Mouse (Mus musculus): Measurements from ENCODE around the gene Slc24a3. TPM values are rescaled to one million over a fixed set of nuclear protein-coding genes. Genes with fewer than 3 reads are reported as not detected.

Gene Slc24a3
- polyA plus RNA-seq, 1 experiment from 2014 or later: 2.3 TPM

GRCm38 (mm10) chr2:145405746-145406145 is 238.2 kb downstream of the Slc24a3 start:
- H3K9ac ChIP-seq: no peak overlapping the region
- no peak for ATAC-seq (ENCODE audit: insufficient number of reproducible peaks, insufficient read depth, low FRiP score, low TSS enrichment, low read depth)
- H3K27ac ChIP-seq: no peak overlapping the region
- no peaks in the 10 kb centered on the region for H3K9me3 ChIP-seq
- H3K36me3 ChIP-seq: no peaks in the 10 kb centered on the region
- H3K4me1 ChIP-seq: 0 out of 2 replicates have a peak, but pooled peaks cover 6% of the 10 kb centered on the region
- H3K4me2 ChIP-seq: no peak overlapping the region
- no peaks in the 10 kb centered on the region for H3K27me3 ChIP-seq
- whole genome bisulfite sequencing: 33% methylated on average over 4 of the region's 4 CpGs
- no peak overlapping the region for H3K4me3 ChIP-seq

GRCm38 (mm10) chr2:145417738-145418137 is 250.2 kb downstream of the Slc24a3 start:
- no peak overlapping the region for H3K4me2 ChIP-seq

DNA sequence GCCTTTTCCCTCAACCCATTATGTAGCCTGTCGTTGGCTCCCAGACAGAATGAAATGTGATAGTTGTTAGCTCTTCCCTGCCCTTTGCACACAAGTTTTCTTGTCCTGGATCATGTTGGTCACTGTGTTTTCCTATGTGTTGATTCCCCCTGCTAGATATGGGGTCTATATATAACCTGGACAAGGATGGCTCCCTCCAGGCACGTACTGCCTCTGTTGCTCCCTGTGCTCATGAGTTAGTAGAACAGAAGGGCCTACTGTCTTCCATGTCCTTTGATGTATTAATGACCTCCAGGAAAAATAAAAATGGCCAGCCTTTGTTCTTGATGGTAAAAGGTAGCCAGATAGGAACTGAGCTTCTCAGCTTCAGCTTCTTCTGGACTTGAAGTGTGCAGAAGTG is 251.5 kb downstream of the Slc24a3 start:
- Histone ChIP-seq H3K27me3 (no peaks in the 10 kb centered on the region), H3K4me3 (no peak overlapping the region), H3K9me3 (no peaks in the 10 kb centered on the region), H3K9ac (no peak overlapping the region), H3K4me2 (no peak overlapping the region), H3K27ac (no peak overlapping the region), H3K4me1 (no peaks in the 10 kb centered on the region; the same call in 1 of the 2 replicates), H3K36me3 (no peaks in the 10 kb centered on the region)
- ATAC-seq (ENCODE audit: insufficient number of reproducible peaks, insufficient read depth, low FRiP score, low TSS enrichment, low read depth): no peak
- WGBS: 53% methylated on average over 2 of the region's 2 CpGs

More at GRCm38 (mm10) chr2:145417738-145418137, 250.2 kb downstream of the Slc24a3 start:
- Histone ChIP-seq H3K27me3 (no peaks in the 10 kb centered on the region), H3K36me3 (no peaks in the 10 kb centered on the region), H3K4me3 (no peak overlapping the region), H3K9ac (no peak overlapping the region), H3K27ac (no peak overlapping the region), H3K9me3 (no peaks in the 10 kb centered on the region), H3K4me1 (no peaks in the 10 kb centered on the region; the same call in 1 of the 2 replicates)
- ATAC-seq (ENCODE audit: insufficient number of reproducible peaks, insufficient read depth, low FRiP score, low TSS enrichment, low read depth): no peak
- 75% methylated on average over 2 of the region's 2 CpGs for WGBS

DNA sequence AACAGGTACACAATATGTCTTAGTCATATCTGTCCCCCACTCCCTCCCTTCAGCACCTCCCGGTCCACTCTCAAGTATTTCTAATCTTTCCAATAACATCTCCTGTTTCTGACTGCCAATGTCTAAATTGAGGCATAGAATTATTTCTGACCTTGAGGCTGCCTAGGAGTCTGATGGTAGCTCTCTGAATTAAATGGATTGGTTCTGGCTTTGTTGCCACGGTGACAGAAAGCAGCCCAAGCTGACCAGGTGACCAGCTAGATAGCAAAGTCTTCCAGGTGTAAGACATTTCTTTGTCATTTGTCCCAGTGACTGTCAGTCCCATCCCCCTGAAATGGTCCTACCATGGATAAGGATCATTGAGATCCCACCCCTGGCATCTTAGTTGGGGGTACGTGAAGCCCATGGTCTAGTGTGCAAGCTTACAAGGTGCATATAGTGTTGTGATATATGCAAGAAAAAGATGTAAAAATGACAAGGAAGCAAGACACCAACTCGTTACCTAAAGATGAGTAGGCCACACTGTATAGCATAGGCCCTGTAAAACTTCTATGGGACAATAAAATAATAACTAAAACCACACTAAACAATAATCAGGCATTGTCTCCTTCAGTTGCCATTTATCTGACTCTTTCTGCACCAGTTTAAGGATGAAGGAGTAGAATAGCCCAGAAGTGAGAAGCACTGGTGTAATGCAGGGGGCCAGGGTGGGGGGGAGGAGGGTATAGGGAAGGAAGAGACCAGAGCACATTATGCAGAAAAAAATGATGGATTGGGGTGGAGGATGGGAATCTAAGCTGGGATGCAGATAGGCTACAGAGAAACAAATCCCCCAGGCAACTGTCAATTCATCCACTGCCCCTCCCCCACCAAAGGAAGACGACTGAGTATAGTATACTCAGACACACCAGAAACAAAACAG is 253.7 kb downstream of the Slc24a3 start:
- H3K9me3 ChIP-seq: no peaks in the 10 kb centered on the region
- H3K4me2 ChIP-seq: no peak overlapping the region
- no peaks in the 10 kb centered on the region; the same call in 1 of the 2 replicates for H3K4me1 ChIP-seq
- H3K36me3 ChIP-seq: no peaks in the 10 kb centered on the region
- WGBS: 67% methylated on average over 5 of the region's 5 CpGs
- H3K9ac ChIP-seq: no peak overlapping the region
- H3K27ac ChIP-seq: no peak overlapping the region
- H3K4me3 ChIP-seq: no peak overlapping the region
- no peak for ATAC-seq (ENCODE audit: insufficient number of reproducible peaks, insufficient read depth, low FRiP score, low TSS enrichment, low read depth)
- H3K27me3 ChIP-seq: no peaks in the 10 kb centered on the region

GRCm38 (mm10) chr2:145421889-145422212 is 254.3 kb downstream of the Slc24a3 start:
- Histone ChIP-seq H3K27ac (no peak overlapping the region), H3K9ac (no peak overlapping the region), H3K4me2 (no peak overlapping the region), H3K36me3 (no peaks in the 10 kb centered on the region), H3K27me3 (no peaks in the 10 kb centered on the region), H3K4me3 (no peak overlapping the region), H3K9me3 (no peaks in the 10 kb centered on the region), H3K4me1 (no peaks in the 10 kb centered on the region; the same call in 1 of the 2 replicates)
- no peak for ATAC-seq (ENCODE audit: insufficient number of reproducible peaks, insufficient read depth, low FRiP score, low TSS enrichment, low read depth)
- 66% methylated on average over 3 of the region's 3 CpGs for WGBS

- H3K4me1 ChIP-seq: no peaks in the 10 kb centered on the region
- H3K27ac ChIP-seq: no peak overlapping the region
- H3K4me3 ChIP-seq: no peak overlapping the region
- no peaks in the 10 kb centered on the region for H3K36me3 ChIP-seq
- no peak for ATAC-seq (ENCODE audit: insufficient number of reproducible peaks, insufficient read depth, low FRiP score, low TSS enrichment, low read depth)
- no peak overlapping the region for H3K9ac ChIP-seq
- H3K27me3 ChIP-seq: no peaks in the 10 kb centered on the region
- H3K4me2 ChIP-seq: no peak overlapping the region
- no peaks in the 10 kb centered on the region for H3K9me3 ChIP-seq
- WGBS: 90% methylated on average over 5 of the region's 5 CpGs
These were observed 262.4 kb downstream of the Slc24a3 start for GRCm38 (mm10) chr2:145429982-145430381.

DNA sequence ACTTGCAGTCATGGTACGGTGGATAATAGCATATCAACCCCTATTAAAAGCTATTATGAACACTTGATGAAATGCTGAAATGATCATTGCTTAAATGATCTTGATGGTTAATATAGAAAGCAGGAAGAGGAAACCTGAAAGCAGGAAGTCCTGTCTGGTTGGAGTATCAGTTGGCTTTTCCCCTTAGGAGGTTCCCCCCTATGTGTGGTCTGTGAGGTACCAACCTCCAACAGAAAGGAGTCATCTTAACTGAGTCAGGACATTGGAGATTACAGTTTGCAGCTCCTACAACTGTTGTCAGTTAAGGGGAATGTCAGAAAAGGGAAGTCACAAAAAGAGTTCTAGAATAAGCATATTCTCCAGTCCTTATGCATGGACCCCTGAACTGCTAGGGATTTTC is 266.5 kb downstream of the Slc24a3 start:
- WGBS: 89% methylated on average over 1 of the region's 1 CpGs
- Histone ChIP-seq H3K27ac (no peak overlapping the region), H3K9me3 (no peaks in the 10 kb centered on the region), H3K4me1 (no peaks in the 10 kb centered on the region), H3K9ac (no peak overlapping the region), H3K4me2 (no peak overlapping the region), H3K27me3 (no peaks in the 10 kb centered on the region), H3K4me3 (no peak overlapping the region), H3K36me3 (no peaks in the 10 kb centered on the region)
- ATAC-seq (ENCODE audit: insufficient number of reproducible peaks, insufficient read depth, low FRiP score, low TSS enrichment, low read depth): no peak

- no peak for ATAC-seq (ENCODE audit: insufficient number of reproducible peaks, insufficient read depth, low FRiP score, low TSS enrichment, low read depth)
- no peak overlapping the region for H3K27ac ChIP-seq
- no peak overlapping the region for H3K9ac ChIP-seq
- no peaks in the 10 kb centered on the region for H3K4me1 ChIP-seq
- no peaks in the 10 kb centered on the region for H3K36me3 ChIP-seq
- H3K9me3 ChIP-seq: no peaks in the 10 kb centered on the region
- no peaks in the 10 kb centered on the region for H3K27me3 ChIP-seq
- H3K4me2 ChIP-seq: no peak overlapping the region
- 56% methylated on average over 5 of the region's 5 CpGs for WGBS
- H3K4me3 ChIP-seq: no peak overlapping the region
These were observed 270.8 kb downstream of the Slc24a3 start for GRCm38 (mm10) chr2:145438336-145438735.

DNA sequence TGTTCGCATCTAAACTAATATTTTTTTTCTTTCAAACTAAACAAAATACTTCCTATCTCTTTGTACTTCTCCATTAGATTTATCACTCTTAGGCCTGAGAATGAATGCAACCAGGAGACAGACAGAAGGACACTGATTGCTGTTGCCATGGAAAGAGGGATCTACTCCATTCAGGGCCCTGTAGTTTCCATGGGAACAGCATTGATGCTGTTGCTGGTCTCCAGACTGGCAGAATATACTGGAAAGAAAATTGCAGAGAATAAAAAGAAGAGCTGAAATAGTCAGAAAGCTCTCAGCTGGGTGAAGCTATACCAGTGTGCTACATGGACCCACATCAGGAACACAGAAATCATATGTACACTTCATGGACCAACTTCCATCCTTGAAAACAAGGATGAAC is 272.2 kb downstream of the Slc24a3 start:
- H3K9ac ChIP-seq: no peak overlapping the region
- H3K9me3 ChIP-seq: no peaks in the 10 kb centered on the region
- no peak overlapping the region for H3K4me2 ChIP-seq
- H3K36me3 ChIP-seq: no peaks in the 10 kb centered on the region
- no peaks in the 10 kb centered on the region for H3K4me1 ChIP-seq
- no peak overlapping the region for H3K27ac ChIP-seq
- H3K27me3 ChIP-seq: no peaks in the 10 kb centered on the region
- H3K4me3 ChIP-seq: no peak overlapping the region
- 91% methylated on average over 1 of the region's 1 CpGs for WGBS
- ATAC-seq (ENCODE audit: insufficient number of reproducible peaks, insufficient read depth, low FRiP score, low TSS enrichment, low read depth): no peak

DNA sequence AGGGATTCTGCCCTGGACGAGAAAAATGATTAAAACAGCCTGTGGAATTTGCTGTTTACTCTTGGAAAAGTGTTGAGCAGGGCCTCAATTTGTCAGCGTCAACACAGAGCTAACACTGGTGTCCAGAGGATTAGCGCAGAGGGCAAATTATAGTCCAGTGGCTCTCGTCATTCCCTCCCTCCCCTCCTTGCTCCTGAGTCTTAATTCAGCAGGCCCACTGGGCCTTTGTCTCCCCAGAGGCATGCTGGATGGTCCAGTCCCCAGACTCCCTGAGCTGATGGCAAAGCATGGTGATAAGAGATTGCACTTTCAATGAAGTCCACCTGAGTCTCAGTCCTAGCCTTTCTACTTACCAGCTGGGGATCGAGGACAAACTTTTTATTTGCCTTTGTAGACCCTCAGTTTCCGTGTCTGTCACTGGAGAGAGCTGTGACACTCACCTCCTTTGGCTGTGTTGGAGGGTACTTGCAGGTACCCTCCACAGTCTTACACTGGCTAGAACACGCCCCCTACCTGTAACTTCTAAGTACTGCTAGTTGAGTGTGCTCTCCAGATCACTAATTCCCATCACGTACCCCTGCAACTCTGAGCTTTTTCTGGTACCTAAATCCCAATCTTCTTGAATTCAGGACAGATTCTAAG is 289.7 kb downstream of the Slc24a3 start:
- no peak overlapping the region for H3K4me2 ChIP-seq
- H3K9ac ChIP-seq: no peak overlapping the region
- WGBS: 39% methylated on average over 8 of the region's 8 CpGs
- H3K27ac ChIP-seq: no peak overlapping the region
- H3K27me3 ChIP-seq: no peaks in the 10 kb centered on the region
- no peaks in the 10 kb centered on the region for H3K9me3 ChIP-seq
- no peaks in the 10 kb centered on the region for H3K36me3 ChIP-seq
- H3K4me3 ChIP-seq: no peak overlapping the region
- no peak for ATAC-seq (ENCODE audit: insufficient number of reproducible peaks, insufficient read depth, low FRiP score, low TSS enrichment, low read depth)
- H3K4me1 ChIP-seq: no peaks in the 10 kb centered on the region

GRCm38 (mm10) chr2:145460854-145461423 is 293.4 kb downstream of the Slc24a3 start:
- no peak for ATAC-seq (ENCODE audit: insufficient number of reproducible peaks, insufficient read depth, low FRiP score, low TSS enrichment, low read depth)
- no peaks in the 10 kb centered on the region for H3K4me1 ChIP-seq
- WGBS: 41% methylated on average over 3 of the region's 3 CpGs

GRCm38 (mm10) chr2:145462253-145462652 is 294.7 kb downstream of the Slc24a3 start:
- no peaks in the 10 kb centered on the region for H3K4me1 ChIP-seq
- H3K9me3 ChIP-seq: no peaks in the 10 kb centered on the region
- no peak overlapping the region for H3K4me2 ChIP-seq
- H3K36me3 ChIP-seq: no peaks in the 10 kb centered on the region
- WGBS: 96% methylated on average over 2 of the region's 2 CpGs
- no peak overlapping the region for H3K27ac ChIP-seq
- no peaks in the 10 kb centered on the region for H3K27me3 ChIP-seq
- ATAC-seq (ENCODE audit: insufficient number of reproducible peaks, insufficient read depth, low FRiP score, low TSS enrichment, low read depth): no peak
- no peak overlapping the region for H3K9ac ChIP-seq
- no peak overlapping the region for H3K4me3 ChIP-seq

More at GRCm38 (mm10) chr2:145460854-145461423, 293.4 kb downstream of the Slc24a3 start:
- H3K4me2 ChIP-seq: no peak overlapping the region
- H3K9me3 ChIP-seq: no peaks in the 10 kb centered on the region
- H3K4me3 ChIP-seq: no peak overlapping the region
- H3K27ac ChIP-seq: no peak overlapping the region
- H3K9ac ChIP-seq: no peak overlapping the region
- no peaks in the 10 kb centered on the region for H3K27me3 ChIP-seq
- H3K36me3 ChIP-seq: no peaks in the 10 kb centered on the region

Measured in embryonic facial prominence, embryonic 13.5 days (tissue).